Comparison of ENCODE assay signal across 10 mouse cellular contexts in genomic region chr16:32683343-32683742, GRCm38 (mm10). TPM values are rescaled to one million over a fixed set of nuclear protein-coding genes. Genes with fewer than 3 reads are reported as not detected.
A peak's percentile ranks its signal among the peaks of the same experiment; 100 is the strongest.
DNase-seq lines count a peak whose midpoint lies in the region; ATAC-seq and TF ChIP-seq lines count a peak whose summit lies in the region.
"Had no signal": no experiment of that assay in that cellular context is flagged by ENCODE, and none has a peak within 500 bp of the region (broad histone marks: within the 10 kb centered on the region; RNA-seq: fewer than 3 reads in every experiment).

No protein-coding gene starts in this region.

- no peak overlapping the region for H3K4me3 ChIP-seq in spleen, adult 2 months (ENCODE audit: extremely low read depth, insufficient read depth, insufficient read length)
- H3K4me3 ChIP-seq: neural tube, embryonic 12.5 days had no signal

- H3K4me1 ChIP-seq in spleen, adult 2 months (ENCODE audit: control insufficient read depth, insufficient read depth, insufficient read length) = no peaks in the 10 kb centered on the region

- no peak overlapping the region for H3K27ac ChIP-seq in spleen, adult 2 months (ENCODE audit: insufficient read depth, low read length)
- H3K27ac ChIP-seq: neural tube, embryonic 12.5 days had no signal

- peak; percentile 67 for ATAC-seq in erythroid progenitor cell, adult 5-6 weeks (replicated peaks; ENCODE audit: low FRiP score, poor library complexity, severe bottlenecking)

- peaks cover 21% of the 10 kb centered on the region for H3K36me3 ChIP-seq in spleen, adult 2 months (ENCODE audit: control insufficient read depth, insufficient read depth, low read length)

- no peak for TF ChIP-seq POLR2A in spleen, adult 2 months (IDR thresholded peaks at IDR 0.05; ENCODE audit: low read depth, low read length)

- no peaks in the 10 kb centered on the region for H3K27me3 ChIP-seq in spleen, adult 2 months (ENCODE audit: control insufficient read depth, insufficient read depth, low read length)
- H3K27me3 ChIP-seq: neural tube, embryonic 12.5 days had no signal

- peak; percentile 58 to 70 for DNase-seq in cerebellum, adult 18-20 months
- DNase-seq in cerebellum, adult 8-10 months = no peak
- DNase-seq in spleen, adult 2 months (ENCODE audit: low read depth in 1 of 2, low spot score in 2 of 2) = peak; percentile 18 to 38
- DNase-seq in spleen, adult 12 weeks (ENCODE audit: low spot score) = no peak
- DNase-seq in kidney, postnatal 36 days = peak; percentile 61
- DNase-seq in naive thymus-derived CD4-positive, alpha-beta T cell, adult 2 months (ENCODE audit: low read depth) = peak; percentile 67
- DNase-seq in urinary bladder, postnatal 25 days (ENCODE audit: low spot score) = no peak

- WGBS in spleen, adult 2 months = 52% methylated on average over 5 of the region's 5 CpGs

- TF ChIP-seq CTCF in spleen, adult 2 months (IDR thresholded peaks at IDR 0.05; ENCODE audit: extremely low read depth, insufficient read depth, insufficient read length, insufficient replicate concordance) = peak; percentile 37; the same call in 1 of the 2 replicates

RNA-seq across cellular contexts. Expression of gene Tnk2, which starts 39.7 kb away (rescaled TPM):
- 109 and 137 TPM in 2 replicates for polyA plus RNA-seq in spleen, adult 2 months (2012; rRNA removed)
- 124 and 134 TPM in 2 replicates for total RNA-seq in erythroid progenitor cell, adult 5-6 weeks (2015; ENCODE audit: low replicate concordance)
- total RNA-seq in erythroid progenitor cell, adult 5-6 weeks (2017; ENCODE audit: low replicate concordance) = 62.9 and 115 TPM in 2 replicates

RNA-seq across cellular contexts. Expression of gene Muc4, which starts 52.3 kb away (rescaled TPM):
- 0.06 and 0.07 TPM in 2 replicates for polyA plus RNA-seq in spleen, adult 2 months (2012; rRNA removed)
- total RNA-seq in erythroid progenitor cell, adult 5-6 weeks (2015; ENCODE audit: low replicate concordance) = not detected in 2 replicates
- not detected in 2 replicates for total RNA-seq in erythroid progenitor cell, adult 5-6 weeks (2017; ENCODE audit: low replicate concordance)
- polyA plus RNA-seq: heart, embryonic 14.5 days had no signal

Comparison
In these comparisons a context has a peak if more than half of its experiments do, and no peak if none do; other contexts are left out.
1. DNase-seq: peak in cerebellum, adult 18-20 months (2 of 2), spleen, adult 2 months (2 of 2), kidney, postnatal 36 days (2 of 2) and naive thymus-derived CD4-positive, alpha-beta T cell, adult 2 months (single experiment); none in cerebellum, adult 8-10 months (single experiment), spleen, adult 12 weeks (single experiment) and urinary bladder, postnatal 25 days (single experiment).